Mouse (Mus musculus) midbrain, postnatal 0 days (tissue): ENCODE data around the gene Gpr176. TPM values are rescaled to one million over a fixed set of nuclear protein-coding genes. Genes with fewer than 3 reads are reported as not detected.

Experiments
- ATAC-seq: fragments of 200-750 bp; cut with Nextera tagmentation; 2 replicates; pipeline ENCODE4 v1.8.0; 2017; ENCODE audit warnings: moderate number of reproducible peaks, mild to moderate bottlenecking, moderate TSS enrichment, moderate library complexity; ENCODE audit not compliant: low FRiP score
- DNase-seq: peaks from one replicate; pipeline ENCODE4 v3.0.0-alpha.2; 2015; ENCODE audit warnings: low spot score
- H3K27ac ChIP-seq: fragments of 300-500 bp; sonication (generic); 2 replicates; pipeline ENCODE4 v1.5.1; 2014; ENCODE audit warnings: low read depth, mild to moderate bottlenecking, low read length, mixed read lengths
- H3K27me3 ChIP-seq: fragments of 300-500 bp; sonication (generic); 2 replicates; pipeline ENCODE4 v1.6.1; 2014; ENCODE audit warnings: low read length, control low read depth, mixed read lengths; ENCODE audit not compliant: insufficient read depth
- H3K36me3 ChIP-seq: fragments of 300-500 bp; sonication (generic); 2 replicates; pipeline ENCODE4 v1.6.1; 2014; ENCODE audit warnings: low read length, control low read depth, mixed read lengths; ENCODE audit not compliant: insufficient read depth
- H3K4me1 ChIP-seq: fragments of 300-500 bp; sonication (generic); 2 replicates; pipeline ENCODE4 v1.6.1; 2014; ENCODE audit warnings: mild to moderate bottlenecking, control low read depth, antibody characterized with exemption, low read length, mixed read lengths; ENCODE audit not compliant: insufficient read depth
- H3K4me2 ChIP-seq: fragments of 300-500 bp; sonication (generic); 2 replicates; pipeline ENCODE4 v1.6.1; 2014; ENCODE audit warnings: low read depth, mild to moderate bottlenecking, low read length, mixed read lengths; ENCODE audit not compliant: poor library complexity, severe bottlenecking
- H3K4me3 ChIP-seq: fragments of 300-500 bp; sonication (generic); 2 replicates; pipeline ENCODE4 v1.5.1; 2014; ENCODE audit warnings: low read depth, mild to moderate bottlenecking, low read length, moderate library complexity
- H3K9ac ChIP-seq: fragments of 300-500 bp; sonication (generic); replicated peaks from 2 replicates; pipeline ENCODE4 v1.6.1; 2014; ENCODE audit warnings: mild to moderate bottlenecking, low read length, moderate library complexity, mixed read lengths; ENCODE audit not compliant: poor library complexity, severe bottlenecking
- H3K9me3 ChIP-seq: fragments of 300-500 bp; sonication (generic); 2 replicates; pipeline ENCODE4 v1.6.1; 2016; ENCODE audit warnings: low read length, control low read depth
- CTCF ChIP-seq: IDR thresholded peaks from 2 replicates; pipeline ENCODE4 v1.5.1; 2016; ENCODE audit warnings: antibody characterized with exemption, mild to moderate bottlenecking
- WGBS: fragments of 180-500 bp; shearing (Covaris S2); extraction: QIAGEN DNeasy Blood & Tissue Kit; methylation state at CpG from one replicate; pipeline ENCODE4 v1.1.7; 2014; 5-methylcytosine and 5-hydroxymethylcytosine counted together
- polyA plus RNA-seq: library from polyadenylated mRNA; unstranded; fragments of >200 nt; fragmentation: Nextera tagmentation; extraction: Ambion mirVana; gene quantifications from 2 replicates; pipeline ENCODE4 v1.2.1, GENCODE M21; 2015
- total RNA-seq: library from RNA; depleted of rRNA; stranded (reverse); fragments of >200 nt; gene quantifications from 2 replicates; pipeline ENCODE4 v1.2.3, GENCODE M21; 2014

Gpr176 gene
- total and polyA plus RNA-seq, 2 experiments from 2014 or later = 9.0 to 15.1 TPM

DNA sequence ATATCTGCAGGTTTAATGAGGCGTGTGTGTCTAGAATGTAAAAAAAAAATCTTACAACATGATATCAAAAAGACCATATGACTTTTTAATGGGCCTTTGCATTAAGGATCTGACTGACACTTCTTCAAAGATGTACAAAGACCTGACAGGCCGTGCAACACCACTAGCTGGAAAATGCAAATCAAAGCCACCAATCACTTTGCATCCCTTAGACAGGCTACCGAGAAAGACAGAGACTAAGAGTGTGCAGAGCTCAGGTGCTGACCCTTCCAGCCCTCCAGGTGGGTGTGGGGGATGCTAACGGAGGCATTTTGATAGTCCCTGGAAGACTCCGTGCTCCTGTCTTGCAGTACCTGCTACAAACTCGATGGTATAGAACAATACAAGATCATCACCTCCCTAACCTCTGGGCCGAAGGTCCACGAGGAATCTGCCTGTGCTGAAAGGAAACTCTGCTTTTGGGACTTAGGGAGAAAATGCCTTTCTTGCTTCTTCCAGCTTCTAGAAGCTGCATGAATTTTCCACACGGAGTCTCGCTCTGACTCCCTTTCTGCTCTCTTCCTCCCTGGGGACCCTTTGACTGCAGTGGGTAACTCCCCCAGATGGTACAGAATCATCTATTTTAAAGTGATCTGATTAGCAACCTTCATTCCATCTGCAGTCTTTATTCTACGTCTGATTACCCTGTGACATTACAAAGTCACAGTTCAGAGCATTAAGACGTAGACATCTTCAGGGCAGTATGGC is 57.4 kb downstream of the Gpr176 start:
- ATAC-seq = no peak
- 81% methylated on average over 12 of the region's 12 CpGs for WGBS
- TF ChIP-seq CTCF = no peak
- no peak overlapping the region for H3K4me3 ChIP-seq
- no peaks in the 10 kb centered on the region for H3K36me3 ChIP-seq
- H3K4me2 ChIP-seq = no peak overlapping the region
- no peak for DNase-seq
- no peaks in the 10 kb centered on the region for H3K27me3 ChIP-seq
- no peaks in the 10 kb centered on the region for H3K9me3 ChIP-seq
- H3K4me1 ChIP-seq = no peaks in the 10 kb centered on the region
- H3K27ac ChIP-seq = no peak overlapping the region
- no peak overlapping the region for H3K9ac ChIP-seq

DNA sequence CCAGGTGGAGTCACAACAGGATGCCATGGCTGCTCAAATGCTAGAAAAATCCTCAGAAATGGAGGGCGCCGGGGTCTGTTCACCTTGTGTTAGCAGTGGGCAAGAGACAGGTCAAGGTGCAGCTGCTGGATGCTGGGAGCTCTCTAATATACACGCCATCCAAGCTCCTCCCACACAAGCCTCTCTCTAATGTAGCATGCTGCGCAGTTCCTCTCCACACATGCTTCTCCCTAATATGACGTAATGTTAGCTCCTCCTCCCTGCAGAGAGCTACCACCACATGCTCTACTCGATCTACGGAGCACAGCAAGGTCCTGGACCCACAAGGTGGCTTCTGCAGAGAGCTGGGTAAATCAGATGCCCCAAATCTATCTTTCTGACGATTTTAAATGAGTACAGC is 65.7 kb downstream of the Gpr176 start:
- no peak overlapping the region for H3K9ac ChIP-seq
- no peaks in the 10 kb centered on the region for H3K36me3 ChIP-seq
- 73% methylated on average over 8 of the region's 8 CpGs for WGBS
- no peak for TF ChIP-seq CTCF
- H3K9me3 ChIP-seq = no peaks in the 10 kb centered on the region
- H3K4me2 ChIP-seq = no peak overlapping the region
- H3K27me3 ChIP-seq = no peaks in the 10 kb centered on the region
- no peak overlapping the region; the same call in 1 of the 2 replicates for H3K27ac ChIP-seq
- H3K4me1 ChIP-seq = no peaks in the 10 kb centered on the region
- peak; percentile 67 for ATAC-seq
- H3K4me3 ChIP-seq = no peak overlapping the region
- DNase-seq = peak; percentile 75

DNA sequence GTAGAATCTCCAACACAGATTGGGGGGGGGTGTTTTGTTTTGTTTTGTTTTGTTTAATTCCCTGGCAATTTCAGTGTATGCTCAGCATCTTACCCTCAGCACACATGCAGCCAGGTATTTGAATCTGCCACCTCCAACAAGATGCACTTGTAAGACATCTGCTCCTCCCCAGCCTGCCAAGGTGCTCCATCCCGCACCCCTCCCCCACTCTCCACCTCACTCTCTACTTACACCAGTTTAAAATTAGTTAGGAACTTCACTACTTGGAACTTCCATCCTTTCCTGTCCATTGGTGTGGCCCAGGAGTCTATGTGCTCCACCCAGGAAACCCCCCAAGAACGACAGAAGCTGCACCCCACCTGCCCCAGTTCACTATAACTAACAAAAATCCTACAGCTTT is 66.3 kb downstream of the Gpr176 start:
- 62% methylated on average over 2 of the region's 2 CpGs for WGBS
- no peak overlapping the region for H3K27ac ChIP-seq
- DNase-seq = no peak
- no peak overlapping the region for H3K4me3 ChIP-seq
- H3K9ac ChIP-seq = no peak overlapping the region
- no peak overlapping the region for H3K4me2 ChIP-seq
- TF ChIP-seq CTCF = no peak
- H3K36me3 ChIP-seq = no peaks in the 10 kb centered on the region
- ATAC-seq = no peak
- H3K27me3 ChIP-seq = no peaks in the 10 kb centered on the region
- H3K4me1 ChIP-seq = no peaks in the 10 kb centered on the region
- H3K9me3 ChIP-seq = no peaks in the 10 kb centered on the region

DNA sequence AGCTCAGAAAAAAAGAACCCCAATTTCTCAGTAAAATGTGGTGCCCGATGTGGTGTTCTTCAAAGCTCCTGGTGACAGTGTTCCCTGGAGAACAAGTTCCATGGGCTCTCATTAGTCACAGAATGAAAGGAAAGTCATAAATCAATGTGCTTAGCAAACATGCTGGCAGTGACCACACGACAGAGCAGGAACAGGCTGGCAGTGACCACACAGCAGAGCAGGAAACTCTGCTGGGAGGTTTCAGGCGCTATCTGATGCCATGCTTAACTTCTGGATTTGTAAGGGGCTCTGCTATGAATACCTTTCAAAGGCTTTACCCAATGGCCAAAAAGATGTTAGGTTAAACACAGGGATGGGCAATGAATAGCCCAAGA is 66.7 kb downstream of the Gpr176 start:
- H3K27me3 ChIP-seq = no peaks in the 10 kb centered on the region
- DNase-seq = no peak
- H3K9me3 ChIP-seq = no peaks in the 10 kb centered on the region
- H3K27ac ChIP-seq = no peak overlapping the region
- WGBS = 64% methylated on average over 3 of the region's 3 CpGs
- H3K9ac ChIP-seq = no peak overlapping the region
- H3K4me1 ChIP-seq = no peaks in the 10 kb centered on the region
- TF ChIP-seq CTCF = no peak
- no peak for ATAC-seq
- H3K4me2 ChIP-seq = no peak overlapping the region
- H3K4me3 ChIP-seq = no peak overlapping the region
- no peaks in the 10 kb centered on the region for H3K36me3 ChIP-seq

DNA sequence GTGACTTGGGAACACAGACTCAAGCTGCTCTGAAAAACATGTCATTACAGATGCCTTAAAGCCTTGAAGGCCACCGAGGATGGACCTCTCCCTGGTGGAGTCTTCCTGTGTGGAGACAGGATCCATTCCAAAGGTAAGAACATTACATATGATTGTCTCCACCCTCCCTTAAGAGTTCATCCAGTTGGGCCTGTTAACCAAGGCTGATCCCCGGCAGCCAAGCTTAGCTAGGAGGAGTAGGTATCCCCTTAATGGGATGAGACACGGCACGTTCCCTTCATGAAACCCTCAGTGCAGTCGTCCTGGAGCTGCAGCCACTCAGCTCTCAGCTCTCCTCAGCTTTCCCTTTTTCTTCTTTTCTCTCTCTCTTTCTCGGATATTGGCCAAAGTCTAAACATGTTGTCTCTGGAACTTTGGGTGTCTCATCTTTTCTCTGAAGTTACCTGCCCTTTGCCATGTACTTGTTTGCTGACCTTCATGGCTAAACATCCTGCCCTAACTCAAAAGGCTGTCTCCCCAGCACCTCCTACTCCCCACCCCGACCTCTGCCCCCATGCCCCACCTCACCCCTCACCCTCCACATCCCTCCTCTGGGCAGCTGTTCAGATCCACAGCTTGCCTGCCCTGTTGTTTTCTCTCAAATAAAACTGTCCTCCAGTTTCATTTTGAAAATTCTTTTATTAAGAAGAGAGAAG is 67.2 kb downstream of the Gpr176 start:
- 59% methylated on average over 7 of the region's 7 CpGs for WGBS

DNA sequence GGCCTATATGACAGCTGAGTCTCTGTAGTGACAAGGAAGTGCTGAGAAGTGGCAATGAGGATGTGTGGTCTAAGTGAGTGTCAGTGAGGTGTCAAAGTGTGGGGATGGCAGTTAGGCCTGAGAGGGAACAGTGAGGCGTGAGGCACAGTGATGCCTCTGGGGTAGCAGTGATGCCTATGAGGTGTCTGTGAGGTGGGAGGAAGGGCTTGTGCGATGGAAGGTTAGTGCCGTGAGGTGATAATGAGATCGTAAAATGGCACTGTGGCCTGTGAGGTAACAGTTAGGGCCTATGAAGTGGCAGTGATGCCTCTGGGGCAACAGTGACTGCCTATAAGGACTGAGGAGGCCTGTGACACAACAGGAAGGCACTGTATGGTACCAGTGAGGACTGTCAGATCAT is 69.8 kb downstream of the Gpr176 start:
- 82% methylated on average over 4 of the region's 4 CpGs for WGBS
- Histone ChIP-seq H3K4me3 (no peak overlapping the region), H3K36me3 (no peaks in the 10 kb centered on the region), H3K4me1 (no peaks in the 10 kb centered on the region), H3K9me3 (no peaks in the 10 kb centered on the region), H3K4me2 (no peak overlapping the region), H3K27ac (no peak overlapping the region), H3K9ac (no peak overlapping the region), H3K27me3 (no peaks in the 10 kb centered on the region)
- no peak for TF ChIP-seq CTCF
- DNase-seq = no peak
- no peak for ATAC-seq

More for the DNA sequence above, 67.2 kb downstream of the Gpr176 start:
- no peak for TF ChIP-seq CTCF
- DNase-seq (no peak), ATAC-seq (no peak)
- Histone ChIP-seq H3K4me2 (no peak overlapping the region), H3K9ac (no peak overlapping the region), H3K27me3 (no peaks in the 10 kb centered on the region), H3K4me1 (no peaks in the 10 kb centered on the region), H3K9me3 (no peaks in the 10 kb centered on the region), H3K27ac (no peak overlapping the region), H3K36me3 (no peaks in the 10 kb centered on the region), H3K4me3 (no peak overlapping the region)
